Mouse (Mus musculus) lung, embryonic 14.5 days (tissue): ENCODE results near the gene Gm47283. TPM values are rescaled to one million over a fixed set of nuclear protein-coding genes. Genes with fewer than 3 reads are reported as not detected.
"Not testable (repeated sequence)": the region's sequence is repeated elsewhere in the genome, so short reads cannot be mapped to it uniquely, and the experiment has no call there.

Source experiments
- ATAC-seq: fragments of 200-750 bp; cut with Nextera tagmentation; 2 replicates; pipeline ENCODE4 v1.8.0; 2017; ENCODE audit warnings: mild to moderate bottlenecking, moderate TSS enrichment, moderate library complexity; ENCODE audit not compliant: insufficient read depth
- DNase-seq: peaks from one replicate; pipeline ENCODE4 v3.0.0-alpha.2; 2015
- H3K27ac ChIP-seq: fragments of 300-500 bp; sonication (generic); 2 replicates; pipeline ENCODE4 v1.5.1; 2014; ENCODE audit warnings: low read depth, mild to moderate bottlenecking, moderate library complexity
- H3K27me3 ChIP-seq: fragments of 300-500 bp; sonication (generic); 2 replicates; pipeline ENCODE4 v1.6.1; 2014; ENCODE audit warnings: low read length, control low read depth; ENCODE audit not compliant: insufficient read depth
- H3K36me3 ChIP-seq: fragments of 300-500 bp; sonication (generic); 2 replicates; pipeline ENCODE4 v1.6.1; 2014; ENCODE audit warnings: control low read depth; ENCODE audit not compliant: insufficient read depth
- H3K4me1 ChIP-seq: fragments of 300-500 bp; sonication (generic); 2 replicates; pipeline ENCODE4 v1.6.1; 2014; ENCODE audit warnings: antibody characterized with exemption, control low read depth; ENCODE audit not compliant: insufficient read depth
- H3K4me2 ChIP-seq: fragments of 300-500 bp; sonication (generic); 2 replicates; pipeline ENCODE4 v1.6.1; 2014; ENCODE audit warnings: mild to moderate bottlenecking
- H3K4me3 ChIP-seq: fragments of 300-500 bp; sonication (generic); 2 replicates; pipeline ENCODE4 v1.5.1; 2014; ENCODE audit warnings: low read depth, low read length
- H3K9ac ChIP-seq: fragments of 300-500 bp; sonication (generic); 2 replicates; pipeline ENCODE4 v1.6.1; 2014
- H3K9me3 ChIP-seq: fragments of 300-500 bp; sonication (generic); 2 replicates; pipeline ENCODE4 v1.6.1; 2016; ENCODE audit warnings: low read depth, low read length, control low read depth
- CTCF ChIP-seq: IDR thresholded peaks from 2 replicates; pipeline ENCODE4 v1.5.1; 2016; ENCODE audit warnings: antibody characterized with exemption, low read depth
- WGBS: fragments of 180-500 bp; shearing (Covaris S2); extraction: QIAGEN DNeasy Blood & Tissue Kit; methylation state at CpG from one replicate; pipeline ENCODE4 v1.1.7; 2014; 5-methylcytosine and 5-hydroxymethylcytosine counted together
- polyA plus RNA-seq: library from polyadenylated mRNA; unstranded; fragments of >200 nt; fragmentation: Nextera tagmentation; extraction: Ambion mirVana; gene quantifications from 2 replicates; pipeline ENCODE4 v1.2.1, GENCODE M21; 2014

The Gm47283 gene
- polyA plus RNA-seq, 1 experiment from 2014 or later = not detected

GRCm38 (mm10) chrY:90740013-90740561, 44.5 kb upstream of the Gm47283 start:
- TF ChIP-seq CTCF = no peak
- Histone ChIP-seq H3K27me3 (no peaks in the 10 kb centered on the region), H3K9ac (no peak overlapping the region), H3K36me3 (peaks cover 54% of the 10 kb centered on the region), H3K4me1 (no peaks in the 10 kb centered on the region), H3K9me3 (peaks cover 56% of the 10 kb centered on the region), H3K4me2 (no peak overlapping the region), H3K4me3 (no peak overlapping the region), H3K27ac (no peak overlapping the region)
- ATAC-seq (no peak), DNase-seq (peak; percentile 85)
- 54% methylated on average over 14 of the region's 14 CpGs for WGBS

- 84% methylated on average over 38 of the region's 38 CpGs for WGBS
- peaks cover 56% of the 10 kb centered on the region for H3K9me3 ChIP-seq
- H3K36me3 ChIP-seq = peaks cover 53% of the 10 kb centered on the region
- H3K27ac ChIP-seq, H3K4me2 ChIP-seq, H3K27me3 ChIP-seq, H3K9ac ChIP-seq, H3K4me1 ChIP-seq, H3K4me3 ChIP-seq: not testable (repeated sequence)
- DNase-seq (peak; percentile 48), ATAC-seq (peak; percentile 33)
These were observed 43.5 kb upstream of the Gm47283 start for GRCm38 (mm10) chrY:90741006-90741405.

GRCm38 (mm10) chrY:90741452-90742260, 42.9 kb upstream of the Gm47283 start:
- H3K27ac ChIP-seq, H3K4me1 ChIP-seq, H3K4me2 ChIP-seq, H3K4me3 ChIP-seq, H3K9ac ChIP-seq, H3K27me3 ChIP-seq: not testable (repeated sequence)
- DNase-seq (peak; percentile 54), ATAC-seq (peak; percentile 33)
- peaks cover 56% of the 10 kb centered on the region for H3K9me3 ChIP-seq
- peaks cover 53% of the 10 kb centered on the region for H3K36me3 ChIP-seq
- 86% methylated on average over 43 of the region's 43 CpGs for WGBS

- WGBS = 90% methylated on average over 49 of the region's 49 CpGs
- DNase-seq = peak; percentile 27
- not testable (repeated sequence) for H3K4me1 ChIP-seq, ATAC-seq, H3K9ac ChIP-seq, H3K4me3 ChIP-seq, H3K27me3 ChIP-seq, H3K27ac ChIP-seq, H3K4me2 ChIP-seq
- Histone ChIP-seq H3K9me3 (peaks cover 54% of the 10 kb centered on the region), H3K36me3 (peaks cover 50% of the 10 kb centered on the region)
These were observed 42.1 kb upstream of the Gm47283 start for GRCm38 (mm10) chrY:90742261-90743052.

GRCm38 (mm10) chrY:90743053-90743810, 41.3 kb upstream of the Gm47283 start:
- not testable (repeated sequence) for DNase-seq, H3K27me3 ChIP-seq, ATAC-seq, H3K4me2 ChIP-seq, H3K27ac ChIP-seq, H3K9ac ChIP-seq, H3K4me3 ChIP-seq, H3K4me1 ChIP-seq
- WGBS = 90% methylated on average over 46 of the region's 46 CpGs
- Histone ChIP-seq H3K9me3 (peaks cover 47% of the 10 kb centered on the region), H3K36me3 (peaks cover 42% of the 10 kb centered on the region)

GRCm38 (mm10) chrY:90743811-90744220, 40.7 kb upstream of the Gm47283 start:
- H3K9me3 ChIP-seq = peaks cover 41% of the 10 kb centered on the region
- DNase-seq = no peak
- TF ChIP-seq CTCF = no peak
- ATAC-seq = no peak
- H3K36me3 ChIP-seq = peaks cover 37% of the 10 kb centered on the region
- no peak overlapping the region for H3K27ac ChIP-seq
- WGBS = 89% methylated on average over 21 of the region's 21 CpGs
- H3K4me1 ChIP-seq = no peaks in the 10 kb centered on the region
- no peaks in the 10 kb centered on the region for H3K27me3 ChIP-seq
- no peak overlapping the region for H3K9ac ChIP-seq
- H3K4me2 ChIP-seq = no peak overlapping the region
- H3K4me3 ChIP-seq = no peak overlapping the region

- not testable (repeated sequence) for H3K4me2 ChIP-seq, H3K9ac ChIP-seq, H3K4me1 ChIP-seq, H3K27me3 ChIP-seq, H3K27ac ChIP-seq, H3K4me3 ChIP-seq
- ATAC-seq = peak; percentile 95
- DNase-seq = peak; percentile 81
- WGBS = 72% methylated on average over 51 of the region's 51 CpGs
- Histone ChIP-seq H3K9me3 (peaks cover 35% of the 10 kb centered on the region), H3K36me3 (peaks cover 30% of the 10 kb centered on the region)
These were observed 40.1 kb upstream of the Gm47283 start for GRCm38 (mm10) chrY:90744381-90744981.

GRCm38 (mm10) chrY:90745256-90745655, 39.3 kb upstream of the Gm47283 start:
- not testable (repeated sequence) for H3K9ac ChIP-seq, DNase-seq, H3K4me3 ChIP-seq, H3K4me1 ChIP-seq, H3K27ac ChIP-seq, H3K4me2 ChIP-seq, ATAC-seq, H3K27me3 ChIP-seq
- H3K9me3 ChIP-seq = peaks cover 27% of the 10 kb centered on the region
- H3K36me3 ChIP-seq = peaks cover 22% of the 10 kb centered on the region
- 89% methylated on average over 5 of the region's 5 CpGs for WGBS

GRCm38 (mm10) chrY:90754721-90755120, 29.8 kb upstream of the Gm47283 start, which contains the start of gene Gm21860:
TSS of gene Gm21860 (minus strand) at chrY:90754821.
- not testable (repeated sequence) for H3K36me3 ChIP-seq, H3K9ac ChIP-seq, H3K27me3 ChIP-seq, H3K4me3 ChIP-seq, H3K4me2 ChIP-seq, H3K27ac ChIP-seq, H3K4me1 ChIP-seq, DNase-seq, H3K9me3 ChIP-seq, ATAC-seq
- no CpG with 5 or more reads among the region's 8 CpGs for whole genome bisulfite sequencing
